Mouse (Mus musculus) liver, embryonic 16.5 days (tissue): ENCODE measurements around the gene Hnrnpul2. TPM values are rescaled to one million over a fixed set of nuclear protein-coding genes. Genes with fewer than 3 reads are reported as not detected.

Experiments
- ATAC-seq: fragments of 200-750 bp; cut with Nextera tagmentation; 2 replicates; pipeline ENCODE4 v1.8.0; 2017; ENCODE audit warnings: low read depth, mild to moderate bottlenecking, moderate number of reproducible peaks, moderate library complexity
- H3K27ac ChIP-seq: fragments of 300-500 bp; sonication (generic); 2 replicates; pipeline ENCODE4 v1.5.1; 2014; ENCODE audit warnings: mild to moderate bottlenecking, low read length
- H3K27me3 ChIP-seq: fragments of 300-500 bp; sonication (generic); 2 replicates; pipeline ENCODE4 v1.6.1; 2014; ENCODE audit warnings: low read depth, low read length, mixed read lengths; ENCODE audit not compliant: control insufficient read depth, insufficient read depth
- H3K36me3 ChIP-seq: fragments of 300-500 bp; sonication (generic); 2 replicates; pipeline ENCODE4 v1.6.1; 2014; ENCODE audit warnings: mild to moderate bottlenecking; ENCODE audit not compliant: control insufficient read depth, insufficient read depth
- H3K4me1 ChIP-seq: fragments of 300-500 bp; sonication (generic); 2 replicates; pipeline ENCODE4 v1.6.1; 2014; ENCODE audit warnings: low read depth, low read length, mixed read lengths; ENCODE audit not compliant: control insufficient read depth
- H3K4me2 ChIP-seq: fragments of 300-500 bp; sonication (generic); 2 replicates; pipeline ENCODE4 v1.6.1; 2014; ENCODE audit warnings: low read depth, low read length, mixed read lengths
- H3K4me3 ChIP-seq: fragments of 300-500 bp; sonication (generic); 2 replicates; pipeline ENCODE4 v1.5.1; 2014; ENCODE audit warnings: low read depth, mild to moderate bottlenecking, low read length
- H3K9ac ChIP-seq: fragments of 300-500 bp; sonication (generic); 2 replicates; pipeline ENCODE4 v1.6.1; 2014; ENCODE audit warnings: low read depth, low read length
- H3K9me3 ChIP-seq: fragments of 300-500 bp; sonication (generic); replicated peaks from 2 replicates; pipeline ENCODE4 v1.6.1; 2016; ENCODE audit warnings: low read length; ENCODE audit not compliant: control insufficient read depth
- WGBS: fragments of 180-500 bp; shearing (Covaris S2); extraction: QIAGEN DNeasy Blood & Tissue Kit; methylation state at CpG from one replicate; pipeline ENCODE4 v1.1.7; 2014; ENCODE audit not compliant: insufficient replicate concordance; 5-methylcytosine and 5-hydroxymethylcytosine counted together
- polyA plus RNA-seq: library from polyadenylated mRNA; unstranded; fragments of >200 nt; fragmentation: Nextera tagmentation; extraction: Ambion mirVana; gene quantifications from 2 replicates; pipeline ENCODE4 v1.2.1, GENCODE M21; 2015

Hnrnpul2 gene
- polyA plus RNA-seq, 1 experiment from 2014 or later = 1.8 TPM

DNA sequence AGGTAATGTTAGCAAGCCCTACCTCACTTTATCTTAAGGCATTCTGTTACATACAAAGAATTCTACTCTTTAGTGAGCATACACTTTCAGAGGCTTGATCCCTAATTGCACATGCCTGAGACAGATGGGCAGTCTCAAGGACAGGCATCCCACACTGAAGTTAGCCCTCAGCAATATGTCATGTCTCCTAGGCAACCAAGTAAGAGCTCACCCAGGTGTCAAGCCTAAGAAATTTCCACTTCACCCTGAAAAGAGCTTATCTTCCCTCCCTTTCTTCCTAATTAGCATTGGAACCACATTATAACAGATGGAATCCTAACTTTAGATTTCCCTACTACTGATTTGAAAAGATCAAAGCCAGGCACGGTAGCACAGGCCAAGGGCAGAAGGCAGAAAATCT lies 30.6 kb upstream of the Hnrnpul2 start:
- Histone ChIP-seq H3K27ac (no peak overlapping the region), H3K27me3 (no peaks in the 10 kb centered on the region), H3K4me2 (no peak overlapping the region), H3K9me3 (no peaks in the 10 kb centered on the region), H3K36me3 (peaks cover 17% of the 10 kb centered on the region), H3K4me1 (peaks cover 15% of the 10 kb centered on the region), H3K9ac (no peak overlapping the region), H3K4me3 (no peak overlapping the region)
- 71% methylated on average over 1 of the region's 1 CpGs for WGBS
- no peak for ATAC-seq

- Histone ChIP-seq H3K9me3 (no peaks in the 10 kb centered on the region), H3K27ac (no peak overlapping the region), H3K27me3 (no peaks in the 10 kb centered on the region), H3K4me2 (no peak overlapping the region), H3K4me3 (no peak overlapping the region), H3K4me1 (peaks cover 11% of the 10 kb centered on the region), H3K9ac (no peak overlapping the region), H3K36me3 (peaks cover 26% of the 10 kb centered on the region)
- no peak for ATAC-seq
- 60% methylated on average over 7 of the region's 7 CpGs for WGBS
Observed at GRCm38 (mm10) chr19:8790171-8790570, 29.6 kb upstream of the Hnrnpul2 start.

GRCm38 (mm10) chr19:8798264-8798946 lies 21.4 kb upstream of the Hnrnpul2 start, which contains the start of gene Polr2g:
Gene Polr2g, minus strand, starts transcription at chr19:8798577.
- Histone ChIP-seq H3K36me3 (peaks cover 17% of the 10 kb centered on the region), H3K9ac (peak within 1 kb of the TSS; percentile 67), H3K4me2 (peak within 1 kb of the TSS; percentile 69), H3K27me3 (no peaks in the 10 kb centered on the region), H3K4me3 (peak within 1 kb of the TSS; percentile 73), H3K27ac (peak within 1 kb of the TSS; percentile 66), H3K4me1 (peaks cover 23% of the 10 kb centered on the region), H3K9me3 (no peaks in the 10 kb centered on the region)
- under 1% methylated on average over 25 of the region's 25 CpGs for WGBS
- ATAC-seq = peak; percentile 64

DNA sequence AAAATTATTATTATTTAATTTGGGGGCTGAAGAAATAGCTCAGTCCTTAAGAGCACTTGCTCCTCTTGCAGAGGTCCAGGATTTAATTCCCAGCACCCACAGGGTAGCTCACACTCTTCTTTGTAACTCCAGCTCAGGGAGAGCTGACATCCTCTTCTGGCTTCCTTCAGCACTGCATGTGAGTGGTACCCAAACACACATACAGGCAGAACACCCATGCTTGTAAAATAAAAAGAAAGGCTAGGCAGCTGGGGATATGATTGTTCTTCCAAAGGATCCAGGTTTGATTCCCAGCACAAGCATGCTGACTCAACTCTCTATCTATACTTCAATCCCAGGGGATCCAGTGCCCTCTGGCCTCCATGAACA lies 20.9 kb upstream of the Hnrnpul2 start:
- Histone ChIP-seq H3K9me3 (no peaks in the 10 kb centered on the region), H3K4me1 (peaks cover 23% of the 10 kb centered on the region), H3K9ac (no peak overlapping the region), H3K4me3 (peak overlapping the region; percentile 73), H3K4me2 (peak overlapping the region; percentile 69), H3K36me3 (peaks cover 11% of the 10 kb centered on the region), H3K27me3 (no peaks in the 10 kb centered on the region), H3K27ac (no peak overlapping the region)
- no peak for ATAC-seq

GRCm38 (mm10) chr19:8802130-8802821 lies 17.5 kb upstream of the Hnrnpul2 start, which contains the start of gene Zbtb3:
Gene Zbtb3, plus strand, starts transcription at chr19:8802555.
- no peaks in the 10 kb centered on the region for H3K27me3 ChIP-seq
- ATAC-seq = peak; percentile 96
- no peaks in the 10 kb centered on the region for H3K9me3 ChIP-seq
- peak within 1 kb of the TSS; percentile 75 for H3K4me3 ChIP-seq
- H3K27ac ChIP-seq = peak within 1 kb of the TSS; percentile 78
- peak within 1 kb of the TSS; percentile 87 for H3K4me2 ChIP-seq
- peaks cover 16% of the 10 kb centered on the region for H3K4me1 ChIP-seq
- H3K36me3 ChIP-seq = peaks cover 7% of the 10 kb centered on the region
- under 1% methylated on average over 30 of the region's 30 CpGs for WGBS
- peak within 1 kb of the TSS; percentile 70 for H3K9ac ChIP-seq

DNA sequence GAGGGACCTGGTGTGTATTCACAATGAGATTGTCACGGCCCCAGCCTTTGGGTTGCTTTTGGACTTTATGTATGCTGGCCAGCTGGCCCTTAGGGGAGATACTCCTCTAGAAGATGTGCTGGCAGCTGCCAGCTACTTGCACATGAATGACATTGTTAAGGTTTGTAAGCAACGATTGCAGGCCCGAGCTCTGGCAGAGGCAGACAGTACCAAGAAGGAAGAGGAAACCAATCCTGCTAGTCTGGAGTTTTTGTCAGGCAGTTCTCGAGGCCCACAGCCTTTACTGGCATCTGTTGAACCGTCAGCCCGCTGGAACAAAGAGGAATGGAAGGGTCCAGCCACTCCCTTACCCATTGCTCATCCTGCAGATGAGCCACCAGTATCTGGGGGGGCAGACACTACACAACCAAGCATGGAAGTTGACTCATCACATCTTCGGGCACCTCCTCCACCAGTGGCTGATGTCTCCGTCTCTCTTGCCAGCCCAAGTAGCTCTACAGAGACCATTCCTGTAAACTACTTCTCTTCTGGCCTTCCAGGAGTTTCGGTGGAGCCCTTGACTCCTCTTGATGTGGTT lies 16.5 kb upstream of the Hnrnpul2 start:
- H3K36me3 ChIP-seq = peaks cover 10% of the 10 kb centered on the region
- H3K9ac ChIP-seq = no peak overlapping the region
- peak overlapping the region; percentile 78 for H3K27ac ChIP-seq
- 74% methylated on average over 9 of the region's 9 CpGs for WGBS
- H3K9me3 ChIP-seq = no peaks in the 10 kb centered on the region
- ATAC-seq = no peak
- peaks cover 12% of the 10 kb centered on the region for H3K4me1 ChIP-seq
- peak overlapping the region; percentile 87; the same call in 1 of the 2 replicates for H3K4me2 ChIP-seq
- no peak overlapping the region for H3K4me3 ChIP-seq
- H3K27me3 ChIP-seq = no peaks in the 10 kb centered on the region

- ATAC-seq = no peak
- Histone ChIP-seq H3K36me3 (peaks cover 10% of the 10 kb centered on the region), H3K27me3 (no peaks in the 10 kb centered on the region), H3K27ac (no peak overlapping the region), H3K9me3 (no peaks in the 10 kb centered on the region), H3K4me1 (peaks cover 12% of the 10 kb centered on the region), H3K4me2 (no peak overlapping the region), H3K4me3 (no peak overlapping the region), H3K9ac (no peak overlapping the region)
- 68% methylated on average over 11 of the region's 11 CpGs for WGBS
Observed at GRCm38 (mm10) chr19:8803879-8804660, 15.7 kb upstream of the Hnrnpul2 start.

DNA sequence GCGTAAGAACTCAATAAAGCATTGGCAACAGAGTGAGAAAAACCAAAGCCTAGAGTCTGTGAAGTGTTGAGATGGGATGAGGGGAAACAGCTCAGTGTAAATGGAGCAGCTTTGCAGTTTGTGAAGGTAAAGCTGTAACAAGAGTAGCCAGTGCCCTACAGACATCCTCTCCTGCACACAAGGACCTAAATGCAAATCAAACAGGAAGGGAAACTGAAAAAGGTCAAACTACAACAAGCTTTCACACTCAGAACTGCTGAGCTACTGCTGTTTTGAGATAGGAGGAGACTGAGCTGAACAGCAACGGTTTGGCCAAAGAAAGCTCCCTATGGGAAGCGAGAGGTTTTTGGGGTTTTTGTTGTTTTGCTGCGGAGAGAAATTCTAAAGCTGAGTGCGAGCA lies 13.0 kb upstream of the Hnrnpul2 start:
- Histone ChIP-seq H3K27ac (peak overlapping the region; percentile 32; the same call in 1 of the 2 replicates), H3K36me3 (peaks cover 24% of the 10 kb centered on the region)
- no peak for ATAC-seq

More for the DNA sequence above, 13.0 kb upstream of the Hnrnpul2 start:
- H3K4me2 ChIP-seq = no peak overlapping the region
- no peak overlapping the region for H3K9ac ChIP-seq
- WGBS = 81% methylated on average over 5 of the region's 5 CpGs
- no peak overlapping the region for H3K4me3 ChIP-seq
- H3K4me1 ChIP-seq = peaks cover 9% of the 10 kb centered on the region
- no peaks in the 10 kb centered on the region for H3K9me3 ChIP-seq
- no peaks in the 10 kb centered on the region for H3K27me3 ChIP-seq
